Mouse (Mus musculus) limb, embryonic 13.5 days (tissue): ENCODE results near the gene Gm44805. TPM values are rescaled to one million over a fixed set of nuclear protein-coding genes. Genes with fewer than 3 reads are reported as not detected.

Experiments
- polyA plus RNA-seq: library from polyadenylated mRNA; unstranded; fragments of >200 nt; fragmentation: Nextera tagmentation; extraction: Ambion mirVana; gene quantifications from 2 replicates; pipeline ENCODE4 v1.2.1, GENCODE M21; 2015

Gene Gm44805
- polyA plus RNA-seq, 1 experiment from 2014 or later = not detected

Other genes with a start within 250 kb of the Gm44805 start
- 9.8 and 10.3 TPM in 2 replicates for gene Mark4, start 222.6 kb downstream of the Gm44805 start, polyA plus RNA-seq
- 1.1 and 1.3 TPM in 2 replicates for gene Exoc3l2, start 218.1 kb downstream of the Gm44805 start, polyA plus RNA-seq
- 2.5 TPM in 2 replicates for gene Bloc1s3, start 173.1 kb downstream of the Gm44805 start, polyA plus RNA-seq
- gene Trappc6a, start 173.0 kb downstream of the Gm44805 start, polyA plus RNA-seq = 67.5 and 67.8 TPM in 2 replicates
- gene Nkpd1, start 163.6 kb downstream of the Gm44805 start, polyA plus RNA-seq = 0.10 and 0.11 TPM in 2 replicates
- 22.4 and 26.2 TPM in 2 replicates for gene Ppp1r37, start 118.3 kb downstream of the Gm44805 start, polyA plus RNA-seq
- gene Zfp296, start 104.1 kb downstream of the Gm44805 start, polyA plus RNA-seq = 0.36 and 0.73 TPM in 2 replicates
- gene Gemin7, start 103.8 kb downstream of the Gm44805 start, polyA plus RNA-seq = 167 and 179 TPM in 2 replicates
- 62.2 and 64.6 TPM in 2 replicates for gene Clasrp, start 76.9 kb downstream of the Gm44805 start, polyA plus RNA-seq
- 9.1 and 9.6 TPM in 2 replicates for gene Relb, start 52.0 kb downstream of the Gm44805 start, polyA plus RNA-seq
- gene Clptm1, start 16.4 kb downstream of the Gm44805 start, polyA plus RNA-seq = 75.9 and 77.4 TPM in 2 replicates
- gene Apoc2, start 3.5 kb downstream of the Gm44805 start, polyA plus RNA-seq = 1.1 and 1.7 TPM in 2 replicates
- not detected in 2 replicates for gene Apoc4, start 56 bp upstream of the Gm44805 start, polyA plus RNA-seq
- 8.9 and 10.3 TPM in 2 replicates for gene Apoc1, start 11.2 kb upstream of the Gm44805 start, polyA plus RNA-seq
- 236 and 241 TPM in 2 replicates for gene Apoe, start 17.8 kb upstream of the Gm44805 start, polyA plus RNA-seq
- 126 and 133 TPM in 2 replicates for gene Tomm40, start 34.0 kb upstream of the Gm44805 start, polyA plus RNA-seq
- 88.6 and 88.7 TPM in 2 replicates for gene Nectin2, start 69.1 kb upstream of the Gm44805 start, polyA plus RNA-seq
- gene Bcam, start 89.6 kb upstream of the Gm44805 start, polyA plus RNA-seq = 69.0 and 72.7 TPM in 2 replicates
- 4.2 and 4.9 TPM in 2 replicates for gene Cblc, start 115.4 kb upstream of the Gm44805 start, polyA plus RNA-seq
- 1.5 and 2.0 TPM in 2 replicates for gene Bcl3, start 141.3 kb upstream of the Gm44805 start, polyA plus RNA-seq
- gene Gm19345, start 170.6 kb upstream of the Gm44805 start, polyA plus RNA-seq = not detected in 2 replicates
- gene Ceacam16, start 179.9 kb upstream of the Gm44805 start, polyA plus RNA-seq = not detected in 2 replicates
- gene Ceacam19, start 206.5 kb upstream of the Gm44805 start, polyA plus RNA-seq = 0.23 and 0.37 TPM in 2 replicates
- gene Pvr, start 239.7 kb upstream of the Gm44805 start, polyA plus RNA-seq = 11.3 and 11.8 TPM in 2 replicates